Mouse (Mus musculus): ENCODE data around the gene Rgs21. TPM values are rescaled to one million over a fixed set of nuclear protein-coding genes. Genes with fewer than 3 reads are reported as not detected.

The Rgs21 gene
- polyA plus RNA-seq, 1 experiment from 2014 or later, result not detected

GRCm38 (mm10) chr1:144517878-144518426, 49.5 kb downstream of the Rgs21 start:
- ATAC-seq (ENCODE audit: insufficient read depth, low FRiP score, low TSS enrichment) (no peak), DNase-seq (ENCODE audit: low spot score) (no peak)
- Histone ChIP-seq H3K27ac (ENCODE audit: low read depth, low read length) (no peak overlapping the region), H3K4me2 (ENCODE audit: low read depth) (no peak overlapping the region), H3K27me3 (ENCODE audit: control insufficient read depth, insufficient read depth, low read length) (no peaks in the 10 kb centered on the region), H3K36me3 (ENCODE audit: control insufficient read depth, insufficient read depth, low read length) (no peaks in the 10 kb centered on the region), H3K4me3 (ENCODE audit: low read depth, low read length) (no peak overlapping the region), H3K9ac (ENCODE audit: low read length) (no peak overlapping the region), H3K4me1 (ENCODE audit: control insufficient read depth, insufficient read depth, low read length) (no peaks in the 10 kb centered on the region), H3K9me3 (ENCODE audit: control insufficient read depth, low read length) (no peaks in the 10 kb centered on the region)
- 74% methylated on average over 5 of the region's 5 CpGs for WGBS

DNA sequence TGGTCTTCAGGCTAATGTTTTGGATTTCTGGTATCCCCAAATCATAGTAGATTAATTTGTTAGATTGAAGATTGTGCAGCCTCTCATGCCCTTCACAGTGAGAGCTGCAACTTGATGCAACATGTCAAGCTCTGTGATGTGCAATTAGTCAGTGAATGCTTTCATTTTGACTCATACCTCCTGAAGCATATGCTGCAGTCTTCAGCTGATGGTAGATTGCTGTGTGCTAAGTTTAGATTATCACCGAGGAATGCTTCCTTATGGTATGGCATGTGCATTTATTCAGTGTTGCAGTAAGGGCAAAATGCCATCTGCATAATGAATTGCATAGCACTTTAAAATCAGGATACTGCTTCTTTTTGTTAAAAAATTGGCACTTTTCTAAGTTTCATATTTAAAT, 65.2 kb downstream of the Rgs21 start:
- no peak for ATAC-seq (ENCODE audit: insufficient read depth, low FRiP score, low TSS enrichment)
- H3K27me3 ChIP-seq (ENCODE audit: control insufficient read depth, insufficient read depth, low read length), result no peaks in the 10 kb centered on the region
- no peak overlapping the region for H3K27ac ChIP-seq (ENCODE audit: low read depth, low read length)
- H3K36me3 ChIP-seq (ENCODE audit: control insufficient read depth, insufficient read depth, low read length), result no peaks in the 10 kb centered on the region
- H3K4me1 ChIP-seq (ENCODE audit: control insufficient read depth, insufficient read depth, low read length), result no peaks in the 10 kb centered on the region
- no peaks in the 10 kb centered on the region for H3K9me3 ChIP-seq (ENCODE audit: control insufficient read depth, low read length)
- no peak for DNase-seq (ENCODE audit: low spot score)
- H3K4me2 ChIP-seq (ENCODE audit: low read depth), result no peak overlapping the region
- no peak overlapping the region for H3K9ac ChIP-seq (ENCODE audit: low read length)
- WGBS, result 88% methylated on average over 1 of the region's 1 CpGs
- H3K4me3 ChIP-seq (ENCODE audit: low read depth, low read length), result no peak overlapping the region

GRCm38 (mm10) chr1:144500423-144500822, 67.0 kb downstream of the Rgs21 start:
- H3K9ac ChIP-seq (ENCODE audit: low read length), result no peak overlapping the region
- H3K4me3 ChIP-seq (ENCODE audit: low read depth, low read length), result no peak overlapping the region
- WGBS, result 89% methylated on average over 4 of the region's 4 CpGs
- no peaks in the 10 kb centered on the region for H3K9me3 ChIP-seq (ENCODE audit: control insufficient read depth, low read length)
- no peaks in the 10 kb centered on the region for H3K36me3 ChIP-seq (ENCODE audit: control insufficient read depth, insufficient read depth, low read length)
- no peaks in the 10 kb centered on the region for H3K27me3 ChIP-seq (ENCODE audit: control insufficient read depth, insufficient read depth, low read length)
- no peak overlapping the region for H3K4me2 ChIP-seq (ENCODE audit: low read depth)
- H3K27ac ChIP-seq (ENCODE audit: low read depth, low read length), result no peak overlapping the region
- ATAC-seq (ENCODE audit: insufficient read depth, low FRiP score, low TSS enrichment) (no peak), DNase-seq (ENCODE audit: low spot score) (no peak)
- H3K4me1 ChIP-seq (ENCODE audit: control insufficient read depth, insufficient read depth, low read length), result no peaks in the 10 kb centered on the region

DNA sequence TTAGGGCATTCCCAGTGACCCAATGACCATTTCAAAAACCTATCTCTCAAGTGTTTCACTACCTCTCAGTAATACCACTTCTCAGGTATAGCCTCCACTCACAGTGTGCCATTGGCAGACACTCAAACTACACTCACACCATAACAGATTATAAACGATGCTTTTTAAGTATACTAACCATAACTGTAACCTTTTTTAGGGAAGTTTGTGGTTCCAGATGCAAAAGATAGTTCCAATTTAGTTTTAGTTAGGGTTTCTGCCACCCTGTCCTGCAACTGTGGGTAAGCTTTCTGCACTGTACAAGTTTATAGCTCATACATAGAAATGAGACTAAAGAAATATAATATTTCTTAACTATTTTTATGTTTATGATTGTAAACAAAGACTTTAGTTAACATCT, 67.7 kb downstream of the Rgs21 start:
- ATAC-seq (ENCODE audit: insufficient read depth, low FRiP score, low TSS enrichment) (no peak), DNase-seq (ENCODE audit: low spot score) (no peak)
- WGBS, result 81% methylated on average over 1 of the region's 1 CpGs
- Histone ChIP-seq H3K4me3 (ENCODE audit: low read depth, low read length) (no peak overlapping the region), H3K36me3 (ENCODE audit: control insufficient read depth, insufficient read depth, low read length) (no peaks in the 10 kb centered on the region), H3K4me2 (ENCODE audit: low read depth) (no peak overlapping the region), H3K27ac (ENCODE audit: low read depth, low read length) (no peak overlapping the region), H3K9ac (ENCODE audit: low read length) (no peak overlapping the region), H3K9me3 (ENCODE audit: control insufficient read depth, low read length) (no peaks in the 10 kb centered on the region), H3K4me1 (ENCODE audit: control insufficient read depth, insufficient read depth, low read length) (no peaks in the 10 kb centered on the region), H3K27me3 (ENCODE audit: control insufficient read depth, insufficient read depth, low read length) (no peaks in the 10 kb centered on the region)

DNA sequence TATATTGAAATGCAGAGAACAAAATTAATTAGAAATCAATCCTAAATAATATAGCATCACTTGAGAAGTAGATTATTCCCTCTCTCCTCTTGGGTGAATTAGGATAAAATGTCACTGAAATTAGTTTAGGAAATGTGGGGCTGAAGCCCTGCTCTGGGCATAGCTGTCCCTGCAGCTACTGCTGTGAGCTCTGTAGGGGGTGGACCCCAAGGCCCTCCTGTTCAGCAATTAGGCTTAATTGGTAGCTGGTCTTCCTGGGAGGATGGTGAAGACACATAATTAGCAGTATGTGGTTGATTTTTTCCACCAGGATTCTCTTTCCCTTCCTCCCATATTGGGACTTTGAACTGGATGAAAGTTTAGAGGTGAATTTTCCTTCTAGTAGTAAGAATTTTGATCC, 68.7 kb downstream of the Rgs21 start:
- H3K36me3 ChIP-seq (ENCODE audit: control insufficient read depth, insufficient read depth, low read length), result no peaks in the 10 kb centered on the region
- no peaks in the 10 kb centered on the region for H3K27me3 ChIP-seq (ENCODE audit: control insufficient read depth, insufficient read depth, low read length)
- no peaks in the 10 kb centered on the region for H3K9me3 ChIP-seq (ENCODE audit: control insufficient read depth, low read length)
- no peak overlapping the region for H3K4me2 ChIP-seq (ENCODE audit: low read depth)
- H3K4me1 ChIP-seq (ENCODE audit: control insufficient read depth, insufficient read depth, low read length), result no peaks in the 10 kb centered on the region
- H3K4me3 ChIP-seq (ENCODE audit: low read depth, low read length), result no peak overlapping the region
- ATAC-seq (ENCODE audit: insufficient read depth, low FRiP score, low TSS enrichment), result no peak
- H3K27ac ChIP-seq (ENCODE audit: low read depth, low read length), result no peak overlapping the region
- no peak overlapping the region for H3K9ac ChIP-seq (ENCODE audit: low read length)
- DNase-seq (ENCODE audit: low spot score), result no peak

DNA sequence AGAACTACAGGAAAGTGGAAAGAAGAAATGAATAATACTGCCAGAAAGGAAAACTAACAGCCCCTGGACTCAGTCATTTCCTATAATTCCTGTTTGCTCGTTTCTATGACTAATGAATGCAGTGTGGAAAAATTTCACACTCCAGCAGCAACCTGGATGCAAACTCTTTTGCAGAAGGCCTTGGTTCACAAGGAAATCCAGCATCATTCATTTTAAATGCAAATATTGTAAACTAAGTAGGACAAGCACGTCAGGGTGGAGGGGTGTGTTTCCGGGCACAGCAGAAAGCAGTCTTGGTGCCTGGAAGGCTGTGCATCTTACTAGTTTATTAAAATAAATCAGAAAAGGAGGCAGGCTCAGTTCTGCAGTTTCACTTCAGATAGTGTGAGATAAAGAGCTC, 69.4 kb downstream of the Rgs21 start:
- no peaks in the 10 kb centered on the region for H3K27me3 ChIP-seq (ENCODE audit: control insufficient read depth, insufficient read depth, low read length)
- DNase-seq (ENCODE audit: low spot score) (no peak), ATAC-seq (ENCODE audit: insufficient read depth, low FRiP score, low TSS enrichment) (no peak)
- H3K27ac ChIP-seq (ENCODE audit: low read depth, low read length), result no peak overlapping the region
- no peak overlapping the region for H3K4me2 ChIP-seq (ENCODE audit: low read depth)
- 58% methylated on average over 3 of the region's 3 CpGs for WGBS
- no peak overlapping the region for H3K4me3 ChIP-seq (ENCODE audit: low read depth, low read length)
- no peaks in the 10 kb centered on the region for H3K36me3 ChIP-seq (ENCODE audit: control insufficient read depth, insufficient read depth, low read length)
- no peaks in the 10 kb centered on the region for H3K9me3 ChIP-seq (ENCODE audit: control insufficient read depth, low read length)
- no peaks in the 10 kb centered on the region for H3K4me1 ChIP-seq (ENCODE audit: control insufficient read depth, insufficient read depth, low read length)
- H3K9ac ChIP-seq (ENCODE audit: low read length), result no peak overlapping the region

DNA sequence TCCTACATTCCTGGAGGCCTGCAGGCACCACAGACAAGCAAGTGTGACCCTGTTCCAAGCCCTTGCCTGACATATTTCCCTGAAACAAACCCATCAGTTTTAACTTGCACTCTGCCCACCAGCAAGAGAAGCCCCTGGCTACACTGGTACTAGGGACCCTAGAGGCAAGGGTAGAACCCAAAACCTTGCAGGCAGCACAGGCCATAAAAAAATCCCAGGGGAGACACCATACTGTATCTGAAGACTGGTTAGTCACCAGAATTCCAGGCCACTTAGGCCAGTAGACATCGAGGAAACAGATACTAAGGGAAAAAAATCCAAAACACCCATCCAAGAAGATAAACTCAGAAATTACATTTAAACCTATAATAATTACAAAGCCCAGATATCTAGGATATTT, 74.1 kb downstream of the Rgs21 start:
- Histone ChIP-seq H3K4me3 (ENCODE audit: low read depth, low read length) (no peak overlapping the region), H3K36me3 (ENCODE audit: control insufficient read depth, insufficient read depth, low read length) (no peaks in the 10 kb centered on the region), H3K4me2 (ENCODE audit: low read depth) (no peak overlapping the region), H3K9me3 (ENCODE audit: control insufficient read depth, low read length) (no peaks in the 10 kb centered on the region), H3K4me1 (ENCODE audit: control insufficient read depth, insufficient read depth, low read length) (no peaks in the 10 kb centered on the region), H3K9ac (ENCODE audit: low read length) (no peak overlapping the region), H3K27me3 (ENCODE audit: control insufficient read depth, insufficient read depth, low read length) (no peaks in the 10 kb centered on the region), H3K27ac (ENCODE audit: low read depth, low read length) (no peak overlapping the region)
- DNase-seq (ENCODE audit: low spot score) (no peak), ATAC-seq (ENCODE audit: insufficient read depth, low FRiP score, low TSS enrichment) (no peak)
- WGBS, result 93% methylated on average over 1 of the region's 1 CpGs

GRCm38 (mm10) chr1:144488223-144488835, 79.1 kb downstream of the Rgs21 start:
- Histone ChIP-seq H3K9me3 (ENCODE audit: control insufficient read depth, low read length) (no peaks in the 10 kb centered on the region), H3K4me1 (ENCODE audit: control insufficient read depth, insufficient read depth, low read length) (no peaks in the 10 kb centered on the region), H3K36me3 (ENCODE audit: control insufficient read depth, insufficient read depth, low read length) (no peaks in the 10 kb centered on the region), H3K9ac (ENCODE audit: low read length) (no peak overlapping the region), H3K4me2 (ENCODE audit: low read depth) (no peak overlapping the region), H3K27me3 (ENCODE audit: control insufficient read depth, insufficient read depth, low read length) (no peaks in the 10 kb centered on the region), H3K27ac (ENCODE audit: low read depth, low read length) (no peak overlapping the region), H3K4me3 (ENCODE audit: low read depth, low read length) (no peak overlapping the region)
- whole genome bisulfite sequencing, result 84% methylated on average over 5 of the region's 5 CpGs
- ATAC-seq (ENCODE audit: insufficient read depth, low FRiP score, low TSS enrichment) (no peak), DNase-seq (ENCODE audit: low spot score) (no peak)

All from neural tube, embryonic 11.5 days (tissue).